Mouse (Mus musculus): Measurements from ENCODE around the gene Cdyl2.

Cdyl2 gene

DNA sequence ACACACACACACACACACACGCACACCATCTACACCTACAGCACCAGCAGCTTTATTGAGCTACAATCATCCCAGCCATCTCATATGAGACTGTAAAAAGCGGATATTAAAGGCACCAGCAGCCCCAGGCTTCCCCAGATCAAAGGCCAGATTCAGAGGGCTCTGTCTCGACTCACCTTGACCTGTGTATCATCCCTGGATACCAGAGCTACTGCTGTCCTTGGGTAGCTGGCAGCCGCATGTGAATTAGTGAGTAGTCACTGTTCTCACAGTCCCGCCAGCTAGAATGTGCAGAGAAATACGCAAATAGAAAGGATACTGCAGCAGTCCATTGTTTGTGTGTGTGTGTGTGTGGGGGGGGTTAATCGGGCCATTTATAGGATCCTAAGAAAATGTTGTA, 204.1 kb downstream of the Cdyl2 start:
- no peak for DNase-seq

DNA sequence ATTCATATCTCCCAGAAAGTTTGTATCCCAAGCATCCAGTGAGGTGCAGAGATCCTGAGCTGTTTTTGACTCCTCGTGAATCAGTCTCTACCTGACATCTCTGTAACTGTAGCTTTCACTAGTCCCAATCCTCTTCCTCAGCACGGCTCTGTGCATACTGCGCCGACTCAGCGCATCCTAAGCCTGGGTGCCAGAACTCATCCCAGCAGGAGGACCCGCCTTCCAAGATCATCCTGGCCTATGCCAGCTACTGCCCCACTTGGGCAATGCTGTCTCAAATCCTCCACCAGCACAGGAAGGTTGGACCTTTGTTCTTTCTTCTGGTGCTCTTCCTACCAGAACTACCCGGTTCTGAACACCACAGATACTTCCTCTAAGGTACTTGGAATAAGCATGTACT, 207.9 kb downstream of the Cdyl2 start:
- DNase-seq: no peak

Measured in retina, postnatal 1 day (tissue).